Mouse (Mus musculus) adrenal gland (tissue): Measurements from ENCODE around the gene Rspo1.
"Not testable (repeated sequence)": the region's sequence is repeated elsewhere in the genome, so short reads cannot be mapped to it uniquely, and the experiment has no call there.

Source experiments
- intact Hi-C: fragments of 180-260 bp; cut with DNase I; formaldehyde crosslinking; loops from one replicate; pipeline ENCODE4 v1.15.1; 2025
- long read RNA-seq, 2 experiments: library from polyadenylated mRNA; unstranded; transcript quantifications; one replicate each; pipeline ENCODE4 v2.0.0; 2020; ENCODE audit warnings: borderline replicate concordance in 1 of 2; ENCODE audit not compliant: insufficient replicate concordance in 1 of 2

The Rspo1 gene
- long read RNA-seq, experiment 1, partial matches to known transcripts = 2 of 3 reads
- long read RNA-seq, experiment 1, other reads (novel, unspliced or antisense) = 0 of 3 reads
- long read RNA-seq, experiment 2, partial matches to known transcripts = 0 of 3 reads
- long read RNA-seq, experiment 2, other reads (novel, unspliced or antisense) = 0 of 3 reads

DNA sequence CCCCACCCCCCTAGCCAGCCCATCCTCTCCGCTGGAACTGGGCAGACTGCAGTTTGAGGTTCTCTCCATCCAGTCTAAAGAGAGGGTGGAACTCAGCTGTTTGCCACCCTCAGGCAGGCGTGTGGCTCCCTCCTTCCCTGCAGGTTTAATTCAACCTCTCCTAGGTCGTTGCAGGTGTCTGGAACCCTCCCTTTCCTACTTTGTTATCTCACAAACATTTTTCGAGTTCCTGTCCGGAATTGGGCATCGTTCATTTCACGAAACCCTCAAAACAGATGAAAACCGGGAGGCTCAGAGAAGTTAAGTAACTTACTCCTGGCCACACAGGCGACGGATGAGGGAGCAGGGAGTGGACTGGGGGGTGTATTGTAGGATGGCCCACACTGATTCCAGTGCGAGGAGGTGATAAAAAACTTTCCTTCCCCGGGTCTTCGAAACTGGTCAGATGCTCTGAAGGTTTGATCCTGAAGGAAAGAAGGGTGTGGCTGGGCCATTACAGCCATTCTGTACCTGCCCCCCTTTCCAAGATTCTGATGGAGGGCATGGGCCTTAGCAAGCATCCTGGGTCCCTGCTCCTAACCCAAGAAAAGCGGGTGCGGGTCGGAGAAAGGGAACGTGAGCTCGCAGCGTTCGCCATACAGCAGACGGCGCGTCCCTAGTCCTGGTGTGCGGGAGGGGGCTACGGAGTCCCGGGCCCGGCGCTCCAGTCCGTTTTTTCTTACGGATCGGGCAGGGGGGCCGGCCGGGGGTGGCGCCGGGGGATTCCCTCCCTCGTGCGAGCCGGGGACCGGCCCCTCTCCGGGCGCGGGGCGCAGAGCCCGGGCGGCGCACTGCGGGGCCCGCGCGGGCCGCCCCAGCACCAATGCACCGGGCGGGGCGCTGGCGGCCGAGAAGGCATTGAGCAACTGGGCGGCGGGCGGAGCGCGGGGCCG, at the start of gene Rspo1:
Gene Rspo1 (plus strand): TSS at position 760 of the 932 bp plus-strand sequence.
- intact Hi-C loops = no loop called here

DNA sequence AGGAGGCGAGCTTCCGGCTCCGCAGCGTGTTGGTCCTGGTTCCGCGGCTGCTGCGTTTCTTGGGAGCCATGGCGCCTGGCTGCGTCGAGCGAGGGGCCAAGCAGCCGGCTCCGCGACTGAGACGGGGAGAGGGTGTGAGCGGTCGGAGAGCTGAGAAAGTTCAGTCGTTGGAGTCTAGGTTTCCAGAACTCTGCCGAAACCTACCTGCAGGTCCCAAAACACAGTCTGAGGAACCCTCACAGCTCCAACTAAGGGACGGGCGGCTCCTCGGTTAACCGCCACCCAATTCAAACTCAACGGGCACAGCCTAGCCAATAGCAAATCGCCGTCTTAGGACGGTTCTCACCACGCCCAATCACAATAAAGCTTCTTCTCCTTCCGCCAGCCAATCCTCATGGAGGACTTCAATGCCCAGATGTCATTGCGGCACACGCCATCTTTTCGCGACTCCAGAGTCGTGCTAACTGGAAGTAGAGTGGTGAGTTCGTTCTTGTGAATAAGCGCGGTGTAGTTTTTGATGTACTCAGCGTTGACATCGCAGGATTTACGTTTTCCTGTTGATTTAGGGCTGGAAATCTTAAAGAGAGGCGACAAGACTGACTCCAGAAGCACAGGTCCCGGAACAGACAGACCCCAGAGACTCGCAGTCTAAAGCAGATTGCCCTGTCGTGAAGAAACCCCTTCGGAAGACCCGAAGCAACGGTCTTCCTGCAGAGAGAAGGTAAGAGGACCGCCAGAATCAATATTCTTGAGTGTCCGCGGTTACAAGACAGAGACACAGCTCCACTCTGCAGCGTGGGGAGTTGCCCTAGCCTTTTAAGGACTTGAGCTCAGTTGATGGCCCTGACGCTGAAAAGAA, 49.4 kb upstream of the Rspo1 start, which contains the start of gene 9930104L06Rik:
Gene 9930104L06Rik (plus strand): TSS at position 436 of the 859 bp plus-strand sequence.
- intact Hi-C loops = no loop called here

DNA sequence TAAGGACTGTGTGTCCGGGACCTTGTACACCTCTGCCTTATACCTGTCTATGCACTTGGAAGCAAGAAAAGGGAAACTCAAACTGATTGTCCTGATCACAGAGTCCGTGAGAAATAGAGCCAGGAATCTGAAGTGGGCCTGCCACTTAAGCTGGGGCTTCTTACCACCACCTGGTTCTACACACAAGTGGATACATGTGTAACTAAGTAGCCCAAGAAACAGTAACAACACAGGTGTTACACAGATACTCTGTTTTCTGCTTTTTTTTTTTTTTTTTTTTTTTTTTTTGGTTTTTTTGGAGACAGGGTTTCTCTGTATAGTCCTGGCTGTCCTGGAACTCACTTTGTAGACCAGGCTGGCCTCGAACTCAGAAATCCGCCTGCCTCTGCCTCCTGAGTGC, 47.0 kb upstream of the Rspo1 start, which contains the start of gene Cdca8:
Gene Cdca8 (minus strand): TSS at position 101 of the 400 bp plus-strand sequence.
- intact Hi-C loops = not testable (repeated sequence)

DNA sequence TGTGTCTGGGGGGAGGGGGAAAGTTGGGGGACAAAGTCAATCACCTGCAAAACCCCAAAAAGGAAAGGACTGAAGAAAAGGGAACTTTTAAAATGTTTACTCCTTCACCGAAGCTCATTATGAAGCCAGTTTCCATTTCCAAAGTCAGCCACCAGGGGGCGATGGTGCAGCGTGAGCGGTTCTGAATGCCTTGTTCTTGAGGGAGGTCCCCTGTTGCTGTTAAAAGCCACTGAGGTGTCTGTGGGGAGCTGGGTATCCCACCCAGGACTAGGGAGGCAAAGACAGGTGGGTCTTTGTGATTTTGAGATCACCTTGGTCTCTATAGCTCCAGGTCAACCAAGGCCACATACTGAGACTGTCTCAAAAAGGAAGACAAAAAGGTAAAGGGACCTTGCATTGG, 43.2 kb upstream of the Rspo1 start:
- intact Hi-C loops = loop anchor here (1.0 to 5.0 kb wide), 2 partner anchors 115 to 159 kb away; no protein-coding TSS in a partner anchor

DNA sequence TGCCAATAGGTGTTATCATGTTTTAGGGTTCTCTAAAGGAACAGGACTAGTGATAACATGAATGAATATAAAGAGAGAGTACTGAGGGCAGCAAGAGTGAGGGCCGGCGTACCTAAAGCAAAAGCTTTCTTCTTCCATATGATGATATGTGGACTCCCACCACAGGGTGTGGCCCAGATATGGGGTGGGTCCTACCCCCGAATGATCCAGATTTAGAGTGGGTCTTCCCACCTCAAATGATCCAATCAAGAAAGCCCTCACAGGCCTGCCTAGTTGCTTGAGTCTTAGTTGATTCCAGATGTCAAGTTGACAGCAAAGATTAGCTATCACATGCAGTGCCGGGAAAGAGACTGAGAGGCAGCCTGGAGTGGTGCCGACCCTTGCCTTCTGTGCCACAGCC, 42.4 kb upstream of the Rspo1 start:
- intact Hi-C loops = loop anchor here (1.0 to 5.0 kb wide), 2 partner anchors 115 to 159 kb away; no protein-coding TSS in a partner anchor

DNA sequence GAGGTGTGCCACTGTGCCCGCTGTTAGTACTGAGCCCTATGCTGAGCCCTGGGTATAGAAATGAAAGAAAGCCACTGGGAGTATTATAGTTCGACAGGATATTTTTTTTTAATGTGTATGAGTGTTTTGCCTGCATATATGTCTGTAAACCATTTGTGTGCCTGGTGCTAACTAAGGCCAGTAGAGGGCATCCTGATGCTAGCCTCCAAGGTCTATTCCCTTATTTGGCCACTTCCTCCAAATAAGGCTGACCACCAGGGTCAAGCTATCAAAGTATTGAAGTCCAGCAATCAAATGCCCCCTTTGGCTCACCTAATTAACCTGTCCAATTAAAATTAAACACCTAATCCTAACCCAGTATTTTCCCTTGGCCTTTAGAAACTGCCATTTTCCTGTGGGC, 41.3 kb upstream of the Rspo1 start:
- intact Hi-C loops = loop anchor here (5.0 kb wide), 1 partner anchor 157 kb away; no protein-coding TSS in a partner anchor

DNA sequence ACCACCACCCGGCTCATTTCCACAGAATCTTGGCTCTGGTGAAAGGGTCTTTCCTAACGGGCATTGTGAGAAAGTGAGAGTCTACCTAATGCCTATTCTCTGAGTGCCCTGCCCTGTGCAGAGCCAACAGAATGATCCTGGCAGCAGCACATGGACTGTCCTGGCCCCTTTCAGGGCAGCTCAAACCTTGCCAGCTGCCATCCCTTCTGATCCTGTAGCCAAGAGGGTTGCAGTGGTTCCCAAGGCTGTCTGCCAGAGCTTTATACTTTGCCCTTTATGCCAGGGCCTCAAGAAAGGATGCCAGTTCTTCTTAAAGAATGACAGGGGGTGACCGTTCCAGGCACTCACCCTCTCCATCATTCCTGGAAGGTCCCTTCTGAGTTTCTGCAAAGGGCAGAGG, 36.7 kb upstream of the Rspo1 start:
- intact Hi-C loops = no loop called here

DNA sequence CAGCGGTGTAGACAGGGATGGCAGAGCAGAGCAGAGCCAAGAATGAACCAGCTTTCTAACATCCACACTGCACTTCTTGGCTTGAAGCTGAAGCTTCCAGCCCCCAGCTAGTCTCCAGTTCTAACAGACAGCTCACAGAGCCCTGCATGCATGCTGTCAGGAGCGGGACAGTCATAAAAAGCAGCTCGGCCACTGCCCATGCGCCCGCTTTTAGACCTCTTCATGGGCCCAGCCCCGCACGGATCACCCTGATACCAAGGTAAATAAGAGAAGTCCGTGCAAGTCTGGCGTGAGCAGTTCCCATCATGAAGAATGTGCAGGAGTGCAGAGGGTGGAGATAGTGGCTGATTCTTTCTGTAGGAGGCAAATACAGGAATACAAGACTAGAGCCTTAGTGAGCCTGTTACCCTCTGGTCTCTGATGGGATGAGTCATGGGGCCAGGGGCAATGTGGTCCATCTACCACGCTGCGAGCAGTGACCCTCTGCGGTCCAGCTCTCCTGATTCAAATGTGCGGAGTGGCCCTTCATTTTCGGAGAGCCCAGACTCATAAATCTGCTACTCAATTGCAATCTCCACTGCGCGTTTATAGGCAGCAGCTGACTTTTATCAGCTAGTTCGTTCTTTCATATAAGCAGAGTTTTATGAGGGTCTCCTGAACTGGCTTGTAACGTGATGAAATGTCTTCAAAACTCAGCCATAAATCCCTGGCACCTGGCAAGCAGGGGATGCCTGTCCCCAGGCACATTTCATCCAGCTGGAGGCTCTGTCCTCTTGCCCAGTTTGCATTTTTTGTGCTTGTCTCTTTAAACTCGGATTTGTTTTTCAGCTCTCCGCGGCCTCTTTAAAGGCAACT, 35.8 kb upstream of the Rspo1 start:
- intact Hi-C loops = no loop called here

DNA sequence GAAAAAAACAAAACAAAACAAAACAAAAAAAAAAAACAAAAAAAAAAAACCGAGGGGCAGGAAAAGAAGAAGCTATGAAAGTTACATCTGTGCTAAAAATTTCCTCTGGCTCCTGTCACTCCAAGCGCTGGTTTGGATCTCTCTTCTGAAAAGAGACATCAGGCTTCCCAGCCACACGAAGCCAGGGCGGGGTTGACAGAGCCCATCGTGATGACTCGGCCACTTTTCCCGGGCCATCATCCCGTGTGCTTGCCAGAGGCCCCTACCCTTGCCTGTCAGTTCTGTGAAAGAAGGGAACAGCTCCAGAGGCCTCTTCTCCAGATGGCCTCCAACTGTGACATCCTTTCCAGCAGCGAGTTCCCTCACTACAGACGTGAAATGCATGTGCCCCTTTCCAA, 35.2 kb upstream of the Rspo1 start:
- intact Hi-C loops = no loop called here

DNA sequence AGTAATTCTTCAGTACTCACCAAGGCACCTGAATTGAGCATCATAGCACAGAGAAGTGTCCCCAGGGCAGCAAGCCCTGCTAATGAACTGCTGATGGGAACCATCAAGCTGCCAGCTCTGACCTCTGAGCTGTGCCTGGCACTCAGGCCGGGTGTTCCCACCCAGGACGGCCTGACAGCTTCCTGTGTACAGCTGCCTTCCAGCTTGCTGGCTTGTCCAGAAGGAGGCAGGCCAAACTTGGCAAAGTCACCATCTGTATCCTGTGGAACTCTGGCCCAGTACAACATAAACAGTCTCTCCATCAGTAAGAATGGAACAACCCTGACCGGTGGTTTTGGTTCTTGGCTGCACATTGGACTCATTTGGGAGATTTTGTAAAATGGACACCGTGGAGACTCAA, 32.7 kb upstream of the Rspo1 start:
- intact Hi-C loops = no loop called here

DNA sequence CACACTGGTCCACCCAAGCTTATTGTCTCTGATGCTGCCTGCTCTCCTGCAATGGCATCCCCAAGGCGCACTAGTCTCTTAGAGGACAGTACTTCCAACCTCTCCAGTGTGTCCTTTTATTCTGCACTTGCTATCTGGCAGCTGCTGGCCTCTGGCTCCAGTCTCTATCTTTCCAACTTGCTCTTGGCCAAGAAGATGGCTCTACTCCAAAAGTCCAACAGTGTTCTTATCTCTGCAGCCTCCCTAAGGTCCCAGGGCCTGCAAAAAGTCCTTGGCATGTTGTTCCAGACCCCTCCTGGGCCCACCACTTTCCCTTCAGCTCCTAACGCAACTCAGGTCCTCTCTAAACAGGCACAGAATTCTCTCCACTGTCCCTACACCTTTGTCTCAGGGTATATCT, 28.9 kb upstream of the Rspo1 start:
- intact Hi-C loops = no loop called here

DNA sequence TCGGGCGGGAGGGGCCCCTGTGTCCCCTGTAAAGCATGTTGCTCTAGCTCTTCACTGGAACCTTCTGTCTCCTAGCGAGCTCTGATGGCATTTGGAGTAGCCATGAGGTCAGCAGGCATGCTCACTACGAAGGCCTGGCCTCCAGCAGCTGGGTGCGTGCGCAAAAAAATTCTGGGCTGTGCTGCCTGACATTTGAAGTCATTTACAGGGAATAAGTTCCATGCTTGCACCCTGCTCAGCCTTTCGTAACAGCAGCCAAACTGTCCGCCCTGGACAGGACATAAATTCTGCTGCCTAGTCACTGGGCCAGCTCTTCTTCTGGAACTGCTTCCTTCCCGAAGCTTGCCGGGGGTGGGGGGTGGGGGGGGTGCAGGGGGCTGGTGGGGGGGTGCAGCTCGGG, 27.2 kb upstream of the Rspo1 start:
- intact Hi-C loops = no loop called here

DNA sequence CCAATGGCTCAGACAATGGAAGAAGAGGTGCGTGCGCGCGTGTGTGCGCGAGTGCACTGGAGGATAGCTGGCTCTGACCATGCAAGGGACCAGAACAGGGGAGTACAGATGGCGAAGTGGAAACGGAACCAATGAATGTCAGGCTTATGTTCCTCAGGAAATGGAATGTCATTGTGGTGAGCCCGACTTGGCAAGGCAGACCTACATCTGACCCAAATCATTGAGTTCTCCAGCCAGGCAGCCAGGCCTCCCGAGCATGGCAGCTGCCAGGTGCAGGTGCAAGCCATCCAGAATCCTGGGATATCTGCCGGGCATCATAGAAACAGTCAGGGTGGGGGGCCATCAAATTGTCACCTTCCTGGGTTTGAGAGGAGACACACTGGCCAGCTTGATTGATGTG, 25.3 kb upstream of the Rspo1 start:
- intact Hi-C loops = no loop called here

DNA sequence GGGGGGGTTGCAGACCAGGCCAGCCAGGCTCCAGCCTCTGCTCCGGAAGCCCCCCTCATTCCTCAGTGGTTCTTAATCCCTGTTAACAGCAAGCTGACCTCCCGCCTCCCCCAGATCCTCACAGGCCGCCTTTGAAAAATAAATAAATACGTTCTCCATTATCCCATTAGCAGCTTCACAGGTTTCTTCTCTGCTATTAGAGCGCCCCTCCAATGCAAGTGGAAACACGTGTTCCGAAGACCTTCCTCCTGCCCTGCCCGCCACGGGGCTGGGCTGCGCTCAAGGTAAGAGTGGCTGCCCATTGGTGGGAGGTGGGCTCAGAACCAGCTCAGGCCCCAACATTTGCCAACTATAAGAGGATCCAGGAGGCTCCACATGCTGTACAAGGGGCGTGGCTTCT, 23.7 kb upstream of the Rspo1 start:
- intact Hi-C loops = no loop called here

DNA sequence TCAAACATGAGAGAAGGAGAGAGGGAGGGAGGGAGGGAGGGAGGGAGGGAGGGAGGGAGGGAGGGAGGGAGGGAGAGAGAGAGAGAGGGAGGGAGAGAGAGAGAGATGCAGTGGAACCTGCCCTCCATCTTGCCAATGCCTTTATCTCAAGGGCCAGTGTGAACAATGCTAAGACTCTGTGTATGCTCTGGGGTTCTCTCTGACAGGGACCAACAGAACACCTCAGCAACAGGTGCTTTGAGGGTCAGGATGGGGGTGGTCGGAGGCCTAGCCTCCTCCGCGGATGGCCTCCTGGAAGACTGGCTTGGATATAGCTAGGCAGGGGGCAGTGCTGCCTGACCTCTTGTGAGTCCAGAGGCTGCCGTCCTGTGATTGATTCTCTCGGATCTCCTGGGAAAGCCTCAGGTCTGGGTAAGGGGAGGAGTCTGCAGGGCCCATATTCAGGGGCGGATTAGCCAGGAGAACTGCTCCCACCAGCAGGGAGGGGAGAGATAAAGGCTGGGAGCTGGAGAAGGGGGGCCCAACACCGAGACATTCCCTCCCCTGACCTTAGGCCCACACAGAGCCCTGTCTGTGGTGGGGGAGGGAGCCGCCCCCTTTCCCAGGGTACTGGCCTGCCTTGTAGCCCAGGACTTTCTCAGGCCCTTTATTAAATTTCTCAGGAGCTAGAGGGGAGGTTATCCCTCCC, 21.2 kb upstream of the Rspo1 start:
- intact Hi-C loops = no loop called here

DNA sequence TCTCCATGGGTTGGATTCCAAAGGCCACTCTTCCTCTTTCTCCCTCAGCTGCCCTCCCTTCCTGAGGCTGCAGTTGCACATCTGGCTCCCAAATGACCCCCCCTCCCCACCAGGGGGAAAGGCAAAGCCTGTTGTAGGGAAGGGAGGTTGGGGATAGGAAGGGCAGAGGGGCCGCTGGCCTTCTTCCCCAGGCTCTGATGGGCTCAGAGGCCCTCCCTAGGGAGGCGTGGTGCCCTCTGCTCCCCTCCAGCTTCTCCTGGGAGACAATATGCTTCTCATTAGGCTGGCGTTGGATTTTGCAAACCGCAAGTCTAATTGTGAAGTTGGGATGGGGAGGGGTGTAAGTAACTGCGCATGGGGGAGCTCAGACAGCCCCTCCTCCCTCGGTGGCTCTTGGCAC, 17.5 kb upstream of the Rspo1 start:
- intact Hi-C loops = no loop called here

DNA sequence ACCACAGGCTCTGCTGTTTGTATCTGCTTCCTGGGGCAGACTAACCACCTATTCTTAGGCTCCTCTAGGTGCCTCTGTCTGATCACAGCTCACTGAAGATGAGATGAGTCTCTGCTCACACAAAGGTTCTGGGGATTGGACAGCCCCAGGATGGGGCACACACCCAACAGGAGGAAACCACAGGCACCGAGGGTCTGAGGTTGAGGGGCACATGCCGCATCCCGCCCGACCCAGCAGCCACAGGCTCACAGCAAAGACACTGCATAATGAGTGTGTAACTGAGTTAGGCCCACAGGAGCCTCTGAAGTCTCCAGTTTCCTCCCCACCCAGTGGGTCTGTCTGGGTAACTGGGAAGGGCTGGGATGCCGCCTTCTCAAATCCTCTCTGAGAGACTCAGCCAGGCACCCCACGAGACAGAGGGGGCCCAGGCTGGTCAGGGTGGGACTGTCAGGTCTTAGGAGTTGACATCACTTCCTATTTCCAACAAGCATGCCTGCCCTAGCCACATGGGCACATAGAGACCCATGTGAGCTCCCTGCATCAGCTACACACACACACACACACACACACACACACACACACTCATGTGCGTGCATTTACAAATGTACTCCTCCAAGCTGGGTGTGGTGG, 16.9 kb upstream of the Rspo1 start:
- intact Hi-C loops = no loop called here

DNA sequence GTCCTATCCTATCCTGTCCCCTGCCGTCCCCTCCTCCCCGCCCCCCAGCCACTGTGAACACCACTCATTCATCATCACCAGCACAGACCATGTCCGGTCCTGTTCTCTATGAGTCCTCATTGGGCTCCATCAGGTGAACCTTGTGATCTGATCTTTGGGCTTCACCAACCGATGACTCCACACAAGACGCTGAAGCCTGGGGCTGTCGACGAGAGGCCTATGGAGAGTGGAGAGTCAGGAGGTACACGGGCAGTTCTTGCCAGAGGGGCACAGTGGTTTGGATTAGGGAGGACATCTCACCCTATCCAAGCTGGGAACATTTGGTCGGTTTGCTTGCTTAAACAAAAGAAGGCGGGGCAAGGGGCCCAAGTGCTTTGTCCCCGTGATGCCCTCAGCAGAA, 16.0 kb upstream of the Rspo1 start:
- intact Hi-C loops = no loop called here

DNA sequence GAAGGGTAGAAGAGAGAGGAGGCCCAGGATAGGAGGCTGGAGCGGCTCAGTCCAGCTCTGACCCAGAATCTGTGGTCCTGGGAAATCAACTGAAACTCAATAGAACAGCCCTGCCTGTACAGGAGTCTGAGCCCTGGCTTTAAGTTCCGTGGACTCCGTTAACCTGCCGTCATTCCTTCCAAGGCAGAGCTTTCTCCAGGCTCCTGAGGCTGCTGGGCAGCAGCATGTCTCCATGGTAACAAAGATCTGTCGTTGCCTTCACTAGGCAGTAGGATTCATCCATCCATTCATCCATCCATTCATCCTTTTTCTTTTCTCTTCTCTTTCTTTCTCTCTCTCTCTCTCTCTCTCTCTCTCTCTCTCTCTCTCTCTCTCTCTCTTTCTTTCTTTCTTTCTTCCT, 15.6 kb upstream of the Rspo1 start:
- intact Hi-C loops = no loop called here
